Mouse (Mus musculus): ENCODE results near the gene Kcnh5. TPM values are rescaled to one million over a fixed set of nuclear protein-coding genes. Genes with fewer than 3 reads are reported as not detected.

The Kcnh5 gene
- polyA plus RNA-seq, 1 experiment, result 0.02 TPM

- H3K79me2 ChIP-seq (ENCODE audit: control insufficient read depth, insufficient read depth), result no peaks in the 10 kb centered on the region
These were observed 114.6 kb downstream of the Kcnh5 start for GRCm38 (mm10) chr12:75062571-75062970.

GRCm38 (mm10) chr12:75061731-75062130 is 115.4 kb downstream of the Kcnh5 start:
- no peak overlapping the region for H3K4me3 ChIP-seq
- H3K79me2 ChIP-seq (ENCODE audit: control insufficient read depth, insufficient read depth), result no peaks in the 10 kb centered on the region
- no peaks in the 10 kb centered on the region for H3K27me3 ChIP-seq (ENCODE audit: control insufficient read depth, insufficient read depth, insufficient read length)
- TF ChIP-seq TCF3 (IDR thresholded peaks at IDR 0.05; ENCODE audit: insufficient read length, low read depth) (no peak), MYOD1 (IDR thresholded peaks at IDR 0.05; ENCODE audit: control insufficient read depth in 1 of 3, insufficient read length in 2 of 3, low read depth in 2 of 3) (no peak), POLR2AphosphoS2 (IDR thresholded peaks at IDR 0.05; ENCODE audit: insufficient read length, low read depth) (no peak), MAX (IDR thresholded peaks at IDR 0.05; ENCODE audit: low read depth) (no peak), MYOG (IDR thresholded peaks at IDR 0.05; ENCODE audit: control insufficient read depth in 1 of 3, insufficient read depth in 1 of 3, insufficient read length in 2 of 3, low read depth in 2 of 3) (no peak), USF1 (IDR thresholded peaks at IDR 0.05; ENCODE audit: low read depth) (no peak), SRF (IDR thresholded peaks at IDR 0.05; ENCODE audit: control insufficient read depth, insufficient read length, low read depth) (no peak), POLR2A (IDR thresholded peaks at IDR 0.05; ENCODE audit: insufficient read length, low read depth) (no peak), REST (IDR thresholded peaks at IDR 0.05; ENCODE audit: insufficient read depth, insufficient read length) (no peak), TCF12 (IDR thresholded peaks at IDR 0.05; ENCODE audit: insufficient read depth, poor library complexity, severe bottlenecking) (no peak), CEBPB (IDR thresholded peaks at IDR 0.05; ENCODE audit: insufficient read depth, poor library complexity, severe bottlenecking) (no peak), E2F4 (IDR thresholded peaks at IDR 0.05; ENCODE audit: insufficient read depth) (no peak)
- no peak overlapping the region for H3ac ChIP-seq (ENCODE audit: control insufficient read depth, insufficient read length)
- H3K36me3 ChIP-seq (ENCODE audit: control insufficient read depth, insufficient read depth), result no peaks in the 10 kb centered on the region
- no peak overlapping the region for H3K4me2 ChIP-seq (ENCODE audit: low read depth)

More at GRCm38 (mm10) chr12:75062571-75062970, 114.6 kb downstream of the Kcnh5 start:
- Histone ChIP-seq H3K4me2 (ENCODE audit: low read depth) (no peak overlapping the region), H3K4me3 (no peak overlapping the region), H3K27me3 (ENCODE audit: control insufficient read depth, insufficient read depth, insufficient read length) (no peaks in the 10 kb centered on the region), H3K36me3 (ENCODE audit: control insufficient read depth, insufficient read depth) (no peaks in the 10 kb centered on the region), H3ac (ENCODE audit: control insufficient read depth, insufficient read length) (no peak overlapping the region)
- TF ChIP-seq TCF12 (IDR thresholded peaks at IDR 0.05; ENCODE audit: insufficient read depth, poor library complexity, severe bottlenecking), result no peak
- TF ChIP-seq TCF3 (IDR thresholded peaks at IDR 0.05; ENCODE audit: insufficient read length, low read depth), result no peak
- TF ChIP-seq USF1 (IDR thresholded peaks at IDR 0.05; ENCODE audit: low read depth), result no peak
- TF ChIP-seq E2F4 (IDR thresholded peaks at IDR 0.05; ENCODE audit: insufficient read depth), result no peak
- TF ChIP-seq MYOD1 (IDR thresholded peaks at IDR 0.05; ENCODE audit: control insufficient read depth in 1 of 3, insufficient read length in 2 of 3, low read depth in 2 of 3), result no peak
- TF ChIP-seq SRF (IDR thresholded peaks at IDR 0.05; ENCODE audit: control insufficient read depth, insufficient read length, low read depth), result no peak
- TF ChIP-seq CEBPB (IDR thresholded peaks at IDR 0.05; ENCODE audit: insufficient read depth, poor library complexity, severe bottlenecking), result no peak
- TF ChIP-seq POLR2A (IDR thresholded peaks at IDR 0.05; ENCODE audit: insufficient read length, low read depth), result no peak
- no peak for TF ChIP-seq MAX (IDR thresholded peaks at IDR 0.05; ENCODE audit: low read depth)
- no peak for TF ChIP-seq REST (IDR thresholded peaks at IDR 0.05; ENCODE audit: insufficient read depth, insufficient read length)
- no peak for TF ChIP-seq MYOG (IDR thresholded peaks at IDR 0.05; ENCODE audit: control insufficient read depth in 1 of 3, insufficient read depth in 1 of 3, insufficient read length in 2 of 3, low read depth in 2 of 3)
- no peak for TF ChIP-seq POLR2AphosphoS2 (IDR thresholded peaks at IDR 0.05; ENCODE audit: insufficient read length, low read depth)

- Histone ChIP-seq H3K79me2 (ENCODE audit: control insufficient read depth, insufficient read depth) (no peaks in the 10 kb centered on the region), H3K27me3 (ENCODE audit: control insufficient read depth, insufficient read depth, insufficient read length) (no peaks in the 10 kb centered on the region), H3K4me3 (no peak overlapping the region), H3K36me3 (ENCODE audit: control insufficient read depth, insufficient read depth) (no peaks in the 10 kb centered on the region), H3ac (ENCODE audit: control insufficient read depth, insufficient read length) (no peak overlapping the region), H3K4me2 (ENCODE audit: low read depth) (no peak overlapping the region)
- TF ChIP-seq E2F4 (IDR thresholded peaks at IDR 0.05; ENCODE audit: insufficient read depth), result no peak
- no peak for TF ChIP-seq REST (IDR thresholded peaks at IDR 0.05; ENCODE audit: insufficient read depth, insufficient read length)
- no peak for TF ChIP-seq CEBPB (IDR thresholded peaks at IDR 0.05; ENCODE audit: insufficient read depth, poor library complexity, severe bottlenecking)
- no peak for TF ChIP-seq POLR2A (IDR thresholded peaks at IDR 0.05; ENCODE audit: insufficient read length, low read depth)
- no peak for TF ChIP-seq TCF12 (IDR thresholded peaks at IDR 0.05; ENCODE audit: insufficient read depth, poor library complexity, severe bottlenecking)
These were observed 123.4 kb downstream of the Kcnh5 start for GRCm38 (mm10) chr12:75053731-75054130.

- Histone ChIP-seq H3K4me3 (no peak overlapping the region), H3K79me2 (ENCODE audit: control insufficient read depth, insufficient read depth) (no peaks in the 10 kb centered on the region), H3ac (ENCODE audit: control insufficient read depth, insufficient read length) (no peak overlapping the region), H3K27me3 (ENCODE audit: control insufficient read depth, insufficient read depth, insufficient read length) (no peaks in the 10 kb centered on the region), H3K4me2 (ENCODE audit: low read depth) (no peak overlapping the region), H3K36me3 (ENCODE audit: control insufficient read depth, insufficient read depth) (no peaks in the 10 kb centered on the region)
- no peak for TF ChIP-seq POLR2AphosphoS2 (IDR thresholded peaks at IDR 0.05; ENCODE audit: insufficient read length, low read depth)
- no peak for TF ChIP-seq MYOD1 (IDR thresholded peaks at IDR 0.05; ENCODE audit: control insufficient read depth in 1 of 3, insufficient read length in 2 of 3, low read depth in 2 of 3)
- TF ChIP-seq USF1 (IDR thresholded peaks at IDR 0.05; ENCODE audit: low read depth), result no peak
These were observed 140.4 kb downstream of the Kcnh5 start for GRCm38 (mm10) chr12:75036694-75037093.

GRCm38 (mm10) chr12:75031970-75032864 is 144.9 kb downstream of the Kcnh5 start:
- H3K79me2 ChIP-seq (ENCODE audit: control insufficient read depth, insufficient read depth), result no peaks in the 10 kb centered on the region
- no peak overlapping the region for H3K4me3 ChIP-seq
- H3K4me2 ChIP-seq (ENCODE audit: low read depth), result no peak overlapping the region
- no peaks in the 10 kb centered on the region for H3K36me3 ChIP-seq (ENCODE audit: control insufficient read depth, insufficient read depth)
- no peak for TF ChIP-seq MAX (IDR thresholded peaks at IDR 0.05; ENCODE audit: low read depth)
- no peak for TF ChIP-seq MYOD1 (IDR thresholded peaks at IDR 0.05; ENCODE audit: control insufficient read depth in 1 of 3, insufficient read length in 2 of 3, low read depth in 2 of 3)
- TF ChIP-seq MYOG (IDR thresholded peaks at IDR 0.05; ENCODE audit: control insufficient read depth in 1 of 3, insufficient read depth in 1 of 3, insufficient read length in 2 of 3, low read depth in 2 of 3), result no peak
- no peak for TF ChIP-seq USF1 (IDR thresholded peaks at IDR 0.05; ENCODE audit: low read depth)
- TF ChIP-seq CEBPB (IDR thresholded peaks at IDR 0.05; ENCODE audit: insufficient read depth, poor library complexity, severe bottlenecking), result no peak
- no peak for TF ChIP-seq TCF3 (IDR thresholded peaks at IDR 0.05; ENCODE audit: insufficient read length, low read depth)
- TF ChIP-seq TCF12 (IDR thresholded peaks at IDR 0.05; ENCODE audit: insufficient read depth, poor library complexity, severe bottlenecking), result no peak
- no peak for TF ChIP-seq REST (IDR thresholded peaks at IDR 0.05; ENCODE audit: insufficient read depth, insufficient read length)
- H3ac ChIP-seq (ENCODE audit: control insufficient read depth, insufficient read length), result no peak overlapping the region
- H3K27me3 ChIP-seq (ENCODE audit: control insufficient read depth, insufficient read depth, insufficient read length), result no peaks in the 10 kb centered on the region
